Mouse (Mus musculus) activated CD4-positive, CD25-positive, alpha-beta regulatory T cell (primary cell): ENCODE measurements around the gene Btg1-ps2. TPM values are rescaled to one million over a fixed set of nuclear protein-coding genes. Genes with fewer than 3 reads are reported as not detected.

Source experiments
- polyA plus RNA-seq, 2 experiments: library from polyadenylated mRNA; unstranded; fragments of 100-300 nt; shearing (Covaris generic); gene quantifications; one replicate each; pipeline ENCODE4 v1.2.1; 2017

Btg1-ps2 gene
- not detected for polyA plus RNA-seq

DNA sequence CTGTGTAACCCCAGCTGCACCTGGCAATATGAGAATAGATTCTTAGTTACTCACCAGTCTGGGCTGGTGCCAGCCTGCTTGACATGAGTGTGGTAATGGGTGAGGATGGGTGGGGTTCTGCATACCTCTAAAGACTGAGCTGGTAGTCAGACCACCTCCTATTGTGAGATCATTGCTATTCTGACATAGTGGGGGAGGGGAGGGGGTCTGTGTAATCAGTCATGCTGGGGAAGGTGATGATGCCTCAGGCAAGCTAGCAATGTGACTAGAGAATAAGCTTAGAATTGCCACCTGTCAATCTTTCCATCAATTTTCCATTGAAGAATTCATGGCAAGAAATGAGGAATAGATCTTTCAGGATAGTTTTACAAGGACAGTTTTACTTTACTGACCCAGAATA, at the start of gene Btg1-ps2:
Gene Btg1-ps2, minus strand, starts transcription at position 101 of the 400 bp plus-strand sequence.

DNA sequence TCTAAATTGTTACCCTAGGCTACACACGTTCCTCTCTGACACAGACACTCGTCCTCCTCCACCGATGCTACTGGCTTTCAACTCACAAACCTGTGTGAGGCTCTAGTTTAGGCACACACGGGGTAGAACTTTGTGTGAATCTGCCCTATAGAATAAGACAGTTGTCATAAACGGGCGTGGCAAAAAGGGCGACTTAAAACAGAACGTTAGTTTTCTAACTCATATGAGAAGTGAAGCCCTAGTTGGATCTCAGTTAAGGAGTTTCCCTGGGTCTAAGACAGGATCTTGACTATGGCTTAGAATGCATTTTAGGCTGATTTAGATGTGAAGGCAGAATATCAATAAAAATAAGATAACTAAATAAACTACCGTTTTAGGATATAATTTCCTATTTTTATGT, 42.1 kb upstream of the Btg1-ps2 start, which contains the start of gene Rhox11:
Gene Rhox11, minus strand, starts transcription at position 101 of the 400 bp plus-strand sequence.

DNA sequence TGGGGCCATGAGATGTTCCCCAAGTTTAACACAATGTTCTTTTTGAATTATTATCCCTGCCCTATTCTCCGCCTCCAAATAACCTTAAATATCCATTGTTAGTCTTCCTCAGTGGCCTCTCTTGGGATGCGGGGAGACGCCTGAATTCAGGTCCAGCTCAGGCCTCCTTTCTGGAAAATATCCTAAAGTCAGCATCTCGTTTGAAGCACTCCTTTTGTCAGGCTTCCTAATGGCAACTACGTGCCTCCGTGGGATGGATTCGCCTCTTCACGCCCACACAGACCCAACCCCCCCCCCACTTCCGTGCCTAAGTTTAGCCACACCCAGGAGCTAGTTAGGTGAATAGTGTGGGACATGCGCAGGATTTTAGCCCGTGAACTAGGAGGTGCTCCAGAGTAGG, 23.3 kb upstream of the Btg1-ps2 start, which contains the start of gene Rhox10:
Gene Rhox10, plus strand, starts transcription at position 301 of the 400 bp plus-strand sequence.

DNA sequence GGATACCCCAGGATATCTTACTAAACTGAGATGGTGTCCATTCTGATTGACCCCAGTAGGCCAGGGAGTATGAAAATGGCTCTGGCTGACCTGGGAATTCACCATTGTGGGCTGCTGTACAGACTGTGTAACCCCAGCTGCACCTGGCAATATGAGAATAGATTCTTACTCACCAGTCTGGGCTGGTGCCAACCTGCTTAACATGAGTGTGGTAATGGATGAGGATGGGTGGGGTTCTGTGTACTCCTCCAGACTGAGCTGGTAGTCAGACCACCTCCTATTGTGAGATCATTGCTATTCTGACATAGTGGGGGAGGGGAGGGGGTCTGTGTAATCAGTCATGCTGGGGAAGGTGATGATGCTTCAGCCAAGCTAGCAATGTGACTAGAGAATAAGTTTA, 24.3 kb downstream of the Btg1-ps2 start, which contains the start of gene Btg1-ps1:
Gene Btg1-ps1, minus strand, starts transcription at position 219 of the 400 bp plus-strand sequence.

Other genes starting within 250 kb of the Btg1-ps2 start
- gene Rhox5, start 238.3 kb downstream of the Btg1-ps2 start, polyA plus RNA-seq = not detected
- gene Rhox6, start 216.2 kb downstream of the Btg1-ps2 start, polyA plus RNA-seq = not detected
- not detected for gene Rhox7a, start 211.4 kb downstream of the Btg1-ps2 start, polyA plus RNA-seq
- gene Rhox8, start 164.2 kb downstream of the Btg1-ps2 start, polyA plus RNA-seq = under 1 TPM in 1 of 2 experiments, not detected in 1; 0.20 TPM
- not detected for gene Rhox7b, start 145.9 kb downstream of the Btg1-ps2 start, polyA plus RNA-seq
- gene Rhox9, start 141.3 kb downstream of the Btg1-ps2 start, polyA plus RNA-seq = under 1 TPM in 1 of 2 experiments, not detected in 1; 0.27 TPM
- gene Btg1-ps1, start 24.3 kb downstream of the Btg1-ps2 start, polyA plus RNA-seq = not detected
- not detected for gene Rhox10, start 23.4 kb upstream of the Btg1-ps2 start, polyA plus RNA-seq
- not detected for gene Rhox11, start 42.0 kb upstream of the Btg1-ps2 start, polyA plus RNA-seq
- under 1 TPM in 1 of 2 experiments, not detected in 1; 0.28 TPM for gene Rhox12, start 67.8 kb upstream of the Btg1-ps2 start, polyA plus RNA-seq
- gene Rhox13, start 78.1 kb upstream of the Btg1-ps2 start, polyA plus RNA-seq = not detected
- gene Zbtb33, start 146.7 kb upstream of the Btg1-ps2 start, polyA plus RNA-seq = 1 to 10 TPM; 1.3 to 1.9 TPM
- gene Tmem255a, start 209.3 kb upstream of the Btg1-ps2 start, polyA plus RNA-seq = 1 to 10 TPM in 1 of 2 experiments, under 1 TPM in 1; 0.36 to 1.6 TPM